Mouse (Mus musculus): ENCODE data around the gene Muc1. TPM values are rescaled to one million over a fixed set of nuclear protein-coding genes. Genes with fewer than 3 reads are reported as not detected.

Gene Muc1
- polyA plus RNA-seq, 2 experiments = 1.1 to 5.6 TPM

- Histone ChIP-seq H3K4me2 (replicated peaks; ENCODE audit: low read depth, low read length, severe bottlenecking) (no peak overlapping the region), H3K27me3 (ENCODE audit: control insufficient read depth, insufficient read depth, low read length) (no peaks in the 10 kb centered on the region), H3K36me3 (ENCODE audit: control insufficient read depth, insufficient read depth, low read length) (peaks cover 23% of the 10 kb centered on the region), H3K4me1 (ENCODE audit: control insufficient read depth, insufficient read depth, low read length) (peaks cover 22% of the 10 kb centered on the region), H3K27ac (replicated peaks; ENCODE audit: low read depth, low read length) (no peak overlapping the region), H3K9ac (ENCODE audit: low read depth, low read length, severe bottlenecking) (no peak overlapping the region), H3K9me3 (ENCODE audit: control insufficient read depth, low read length) (no peaks in the 10 kb centered on the region), H3K4me3 (replicated peaks; ENCODE audit: low read length) (no peak overlapping the region)
- ATAC-seq (ENCODE audit: low FRiP score, low read depth) (no peak), DNase-seq (ENCODE audit: low spot score) (no peak)
- no peak for TF ChIP-seq POLR2A (IDR thresholded peaks at IDR 0.05; ENCODE audit: borderline replicate concordance, extremely low read depth, insufficient read depth, insufficient read length)
- WGBS = 59% methylated on average over 4 of the region's 4 CpGs
Measured at GRCm38 (mm10) chr3:89229276-89229675, 419 bp downstream of the Muc1 start.

DNA sequence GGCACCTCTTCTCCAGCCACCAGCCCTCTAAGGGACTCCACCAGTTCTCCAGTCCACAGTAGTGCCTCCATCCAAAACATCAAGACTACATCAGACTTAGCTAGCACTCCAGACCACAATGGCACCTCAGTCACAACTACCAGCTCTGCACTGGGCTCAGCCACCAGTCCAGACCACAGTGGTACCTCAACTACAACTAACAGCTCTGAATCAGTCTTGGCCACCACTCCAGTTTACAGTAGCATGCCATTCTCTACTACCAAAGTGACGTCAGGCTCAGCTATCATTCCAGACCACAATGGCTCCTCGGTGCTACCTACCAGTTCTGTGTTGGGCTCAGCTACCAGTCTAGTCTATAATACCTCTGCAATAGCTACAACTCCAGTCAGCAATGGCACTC, 1.7 kb downstream of the Muc1 start:
- H3K4me1 ChIP-seq (ENCODE audit: control insufficient read depth, insufficient read depth, low read length) = peaks cover 22% of the 10 kb centered on the region
- no peak for TF ChIP-seq POLR2A (IDR thresholded peaks at IDR 0.05; ENCODE audit: borderline replicate concordance, extremely low read depth, insufficient read depth, insufficient read length)
- H3K9ac ChIP-seq (ENCODE audit: low read depth, low read length, severe bottlenecking) = no peak overlapping the region
- H3K27ac ChIP-seq (replicated peaks; ENCODE audit: low read depth, low read length) = no peak overlapping the region
- H3K9me3 ChIP-seq (ENCODE audit: control insufficient read depth, low read length) = no peaks in the 10 kb centered on the region
- H3K36me3 ChIP-seq (ENCODE audit: control insufficient read depth, insufficient read depth, low read length) = peaks cover 19% of the 10 kb centered on the region
- H3K4me3 ChIP-seq (replicated peaks; ENCODE audit: low read length) = no peak overlapping the region
- ATAC-seq (ENCODE audit: low FRiP score, low read depth) = no peak
- H3K4me2 ChIP-seq (replicated peaks; ENCODE audit: low read depth, low read length, severe bottlenecking) = no peak overlapping the region
- WGBS = 86% methylated on average over 2 of the region's 2 CpGs
- no peak for DNase-seq (ENCODE audit: low spot score)
- no peaks in the 10 kb centered on the region for H3K27me3 ChIP-seq (ENCODE audit: control insufficient read depth, insufficient read depth, low read length)

- TF ChIP-seq POLR2A (IDR thresholded peaks at IDR 0.05; ENCODE audit: borderline replicate concordance, extremely low read depth, insufficient read depth, insufficient read length) = no peak
- Histone ChIP-seq H3K27ac (replicated peaks; ENCODE audit: low read depth, low read length) (no peak overlapping the region), H3K27me3 (ENCODE audit: control insufficient read depth, insufficient read depth, low read length) (no peaks in the 10 kb centered on the region), H3K4me1 (ENCODE audit: control insufficient read depth, insufficient read depth, low read length) (peaks cover 19% of the 10 kb centered on the region), H3K4me3 (replicated peaks; ENCODE audit: low read length) (no peak overlapping the region), H3K9me3 (ENCODE audit: control insufficient read depth, low read length) (no peaks in the 10 kb centered on the region), H3K36me3 (ENCODE audit: control insufficient read depth, insufficient read depth, low read length) (peaks cover 20% of the 10 kb centered on the region), H3K9ac (ENCODE audit: low read depth, low read length, severe bottlenecking) (no peak overlapping the region), H3K4me2 (replicated peaks; ENCODE audit: low read depth, low read length, severe bottlenecking) (no peak overlapping the region)
- no peak for DNase-seq (ENCODE audit: low spot score)
- ATAC-seq (ENCODE audit: low FRiP score, low read depth) = no peak
- WGBS = 59% methylated on average over 7 of the region's 7 CpGs
Measured at GRCm38 (mm10) chr3:89231345-89231744, 2.5 kb downstream of the Muc1 start.

DNA sequence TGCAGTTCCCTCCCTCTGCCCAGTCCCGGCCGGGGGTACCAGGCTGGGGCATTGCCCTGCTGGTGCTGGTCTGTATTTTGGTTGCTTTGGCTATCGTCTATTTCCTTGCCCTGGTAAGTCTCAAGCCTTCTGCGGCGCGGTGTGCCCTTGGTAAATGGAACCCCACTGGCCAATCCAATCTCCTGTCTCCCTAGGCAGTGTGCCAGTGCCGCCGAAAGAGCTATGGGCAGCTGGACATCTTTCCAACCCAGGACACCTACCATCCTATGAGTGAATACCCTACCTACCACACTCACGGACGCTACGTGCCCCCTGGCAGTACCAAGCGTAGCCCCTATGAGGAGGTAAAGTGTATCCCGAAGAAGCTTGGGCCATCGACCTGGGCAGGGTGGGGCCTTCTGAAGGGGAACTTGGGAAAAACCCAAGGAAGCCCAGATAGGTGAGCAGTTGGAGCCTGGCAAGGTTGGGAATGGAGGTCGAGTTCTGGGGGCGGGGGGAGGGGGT, 3.0 kb downstream of the Muc1 start:
- no peak for ATAC-seq (ENCODE audit: low FRiP score, low read depth)
- H3K9me3 ChIP-seq (ENCODE audit: control insufficient read depth, low read length) = no peaks in the 10 kb centered on the region
- H3K4me1 ChIP-seq (ENCODE audit: control insufficient read depth, insufficient read depth, low read length) = peaks cover 14% of the 10 kb centered on the region
- H3K9ac ChIP-seq (ENCODE audit: low read depth, low read length, severe bottlenecking) = no peak overlapping the region
- H3K4me2 ChIP-seq (replicated peaks; ENCODE audit: low read depth, low read length, severe bottlenecking) = no peak overlapping the region
- TF ChIP-seq POLR2A (IDR thresholded peaks at IDR 0.05; ENCODE audit: borderline replicate concordance, extremely low read depth, insufficient read depth, insufficient read length) = no peak
- H3K36me3 ChIP-seq (ENCODE audit: control insufficient read depth, insufficient read depth, low read length) = peaks cover 20% of the 10 kb centered on the region
- no peak for DNase-seq (ENCODE audit: low spot score)
- H3K4me3 ChIP-seq (replicated peaks; ENCODE audit: low read length) = no peak overlapping the region
- WGBS = 73% methylated on average over 16 of the region's 16 CpGs
- no peak overlapping the region for H3K27ac ChIP-seq (replicated peaks; ENCODE audit: low read depth, low read length)
- no peaks in the 10 kb centered on the region for H3K27me3 ChIP-seq (ENCODE audit: control insufficient read depth, insufficient read depth, low read length)

DNA sequence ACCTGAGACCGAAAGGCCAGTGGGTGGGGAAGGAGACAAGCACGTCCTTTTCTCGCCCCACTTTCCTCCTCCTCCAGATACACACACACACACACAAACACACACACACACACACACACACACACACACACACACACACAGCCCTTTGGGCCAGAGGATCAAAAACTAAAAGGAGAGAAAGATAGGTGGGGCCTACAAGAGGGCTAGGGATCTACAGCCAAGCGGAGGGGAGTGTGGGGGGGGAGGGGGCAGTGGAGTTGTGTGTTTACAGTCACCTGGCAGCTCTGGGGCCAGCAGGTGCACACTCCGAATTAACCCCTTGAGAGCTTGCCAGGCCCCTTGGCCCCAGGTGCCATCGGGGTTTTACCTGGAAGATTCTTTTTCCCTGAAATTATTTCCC, 3.8 kb downstream of the Muc1 start:
- TF ChIP-seq POLR2A (IDR thresholded peaks at IDR 0.05; ENCODE audit: borderline replicate concordance, extremely low read depth, insufficient read depth, insufficient read length) = no peak
- Histone ChIP-seq H3K9me3 (ENCODE audit: control insufficient read depth, low read length) (no peaks in the 10 kb centered on the region), H3K36me3 (ENCODE audit: control insufficient read depth, insufficient read depth, low read length) (peaks cover 23% of the 10 kb centered on the region), H3K4me3 (replicated peaks; ENCODE audit: low read length) (no peak overlapping the region), H3K4me2 (replicated peaks; ENCODE audit: low read depth, low read length, severe bottlenecking) (no peak overlapping the region), H3K9ac (ENCODE audit: low read depth, low read length, severe bottlenecking) (no peak overlapping the region), H3K27ac (replicated peaks; ENCODE audit: low read depth, low read length) (no peak overlapping the region), H3K27me3 (ENCODE audit: control insufficient read depth, insufficient read depth, low read length) (no peaks in the 10 kb centered on the region), H3K4me1 (ENCODE audit: control insufficient read depth, insufficient read depth, low read length) (peaks cover 9% of the 10 kb centered on the region)
- 49% methylated on average over 6 of the region's 6 CpGs for WGBS
- no peak for DNase-seq (ENCODE audit: low spot score)
- no peak for ATAC-seq (ENCODE audit: low FRiP score, low read depth)
